Mouse (Mus musculus) megakaryocyte-erythroid progenitor cell, adult 5-6 weeks (primary cell): ENCODE results near the gene Marcksl1. TPM values are rescaled to one million over a fixed set of nuclear protein-coding genes. Genes with fewer than 3 reads are reported as not detected.
A peak's percentile ranks its signal among the peaks of the same experiment; 100 is the strongest.

Experiments
- ATAC-seq: replicated peaks from 2 replicates; pipeline ENCODE4 v1.8.0; 2016; ENCODE audit warnings: mild to moderate bottlenecking, inconsistent platforms; ENCODE audit not compliant: severe bottlenecking, poor library complexity, low FRiP score, low TSS enrichment
- total RNA-seq, 2 experiments: library from RNA; stranded (forward) in 1 of 2; stranded (reverse) in 1 of 2; fragments of 200-1000, 215-1000 nt in 1 of 2; fragments of >200 nt in 1 of 2; fragmentation: Nextera tagmentation in 1 of 2; gene quantifications; 2 replicates each; pipeline ENCODE4 v1.2.3; 2014 to 2017

The Marcksl1 gene
- total RNA-seq (2014; fragmentation: Nextera tagmentation) (29.9 and 30.4 TPM in 2 replicates), total RNA-seq (2017) (41.4 and 48.3 TPM in 2 replicates)

- peak; percentile 77 for ATAC-seq
Observed at GRCm38 (mm10) chr4:129513086-129513767, at the start of gene Marcksl1. Gene Marcksl1 (plus strand): TSS chr4:129513581.

GRCm38 (mm10) chr4:129464286-129464815 lies 49.0 kb upstream of the Marcksl1 start:
- ATAC-seq = no peak

- no peak for ATAC-seq
Observed at GRCm38 (mm10) chr4:129476047-129476446, 37.3 kb upstream of the Marcksl1 start.

GRCm38 (mm10) chr4:129479863-129480262 lies 33.5 kb upstream of the Marcksl1 start:
- ATAC-seq = no peak

DNA sequence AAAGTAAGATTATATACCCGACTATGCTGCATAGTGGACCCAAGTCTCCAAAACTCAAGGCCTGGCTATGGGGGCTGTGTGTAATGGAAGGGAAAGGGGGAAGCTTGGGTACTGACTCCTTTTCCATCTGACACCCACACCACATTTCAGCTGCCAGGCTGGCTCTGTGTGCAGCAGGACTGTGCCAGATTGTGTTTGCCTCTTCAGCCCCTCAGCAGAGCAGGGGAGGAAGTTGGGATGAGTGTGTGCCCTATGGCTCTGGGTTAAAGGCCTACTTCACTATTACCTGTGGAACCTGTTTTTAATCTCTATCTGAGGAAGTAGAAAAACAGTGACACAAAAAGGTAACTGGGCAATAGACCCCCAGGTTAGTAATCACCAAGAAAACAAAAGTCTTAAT lies 32.3 kb upstream of the Marcksl1 start:
- ATAC-seq = no peak

DNA sequence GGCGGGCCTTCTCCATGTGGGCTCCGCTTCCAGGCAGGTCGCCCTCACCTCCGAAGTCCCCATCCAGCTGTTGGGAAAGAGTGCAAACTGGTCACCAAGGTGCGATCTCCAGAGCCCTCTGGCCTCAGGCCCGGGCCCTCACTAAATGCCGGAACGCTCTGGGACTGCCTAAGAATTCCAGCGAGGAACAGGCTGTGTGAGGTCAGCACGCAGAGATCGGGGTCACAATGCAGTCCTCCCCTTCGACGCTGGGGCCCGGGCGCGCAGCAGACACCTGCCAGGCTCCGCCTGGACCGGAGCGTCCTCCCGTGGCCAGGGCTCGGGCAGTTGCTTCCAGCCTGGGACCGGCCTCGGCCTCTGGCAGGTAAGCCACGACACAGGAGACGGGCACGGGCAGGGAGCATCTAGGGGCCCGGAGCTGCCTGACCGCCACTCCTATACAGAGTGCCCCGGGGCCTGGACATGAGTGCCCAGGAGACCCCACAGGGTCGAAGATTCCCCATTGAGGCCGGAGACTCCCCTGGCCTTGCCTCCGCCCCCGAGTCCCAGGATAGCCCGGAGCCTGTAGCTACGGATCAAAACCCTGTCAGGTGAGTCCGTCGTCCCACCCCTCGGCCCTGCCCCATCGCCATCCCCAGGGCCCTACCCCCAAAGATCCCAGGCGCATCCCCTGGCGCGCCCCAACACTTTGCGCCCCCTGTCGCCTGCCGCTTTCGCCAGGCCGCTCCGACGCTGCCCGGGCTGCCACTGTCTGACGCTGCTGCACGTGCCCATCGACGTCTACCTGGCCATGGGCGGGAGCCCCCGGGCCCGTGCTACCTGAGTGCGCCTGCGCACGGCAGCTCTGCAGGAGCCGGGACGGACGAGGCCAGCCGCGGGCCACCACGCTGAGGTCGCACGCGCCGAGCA lies 22.2 kb upstream of the Marcksl1 start, which contains the start of the genes Tssk3 and Fam229a:
Tssk3 (minus strand) TSS at position 51 of the 909 bp plus-strand sequence.
Fam229a (plus strand) TSS at position 219 of the 909 bp plus-strand sequence.
- ATAC-seq = no peak

- no peak; the same call in 1 of the 2 replicates for ATAC-seq
Observed at GRCm38 (mm10) chr4:129494681-129495080, 18.7 kb upstream of the Marcksl1 start.

DNA sequence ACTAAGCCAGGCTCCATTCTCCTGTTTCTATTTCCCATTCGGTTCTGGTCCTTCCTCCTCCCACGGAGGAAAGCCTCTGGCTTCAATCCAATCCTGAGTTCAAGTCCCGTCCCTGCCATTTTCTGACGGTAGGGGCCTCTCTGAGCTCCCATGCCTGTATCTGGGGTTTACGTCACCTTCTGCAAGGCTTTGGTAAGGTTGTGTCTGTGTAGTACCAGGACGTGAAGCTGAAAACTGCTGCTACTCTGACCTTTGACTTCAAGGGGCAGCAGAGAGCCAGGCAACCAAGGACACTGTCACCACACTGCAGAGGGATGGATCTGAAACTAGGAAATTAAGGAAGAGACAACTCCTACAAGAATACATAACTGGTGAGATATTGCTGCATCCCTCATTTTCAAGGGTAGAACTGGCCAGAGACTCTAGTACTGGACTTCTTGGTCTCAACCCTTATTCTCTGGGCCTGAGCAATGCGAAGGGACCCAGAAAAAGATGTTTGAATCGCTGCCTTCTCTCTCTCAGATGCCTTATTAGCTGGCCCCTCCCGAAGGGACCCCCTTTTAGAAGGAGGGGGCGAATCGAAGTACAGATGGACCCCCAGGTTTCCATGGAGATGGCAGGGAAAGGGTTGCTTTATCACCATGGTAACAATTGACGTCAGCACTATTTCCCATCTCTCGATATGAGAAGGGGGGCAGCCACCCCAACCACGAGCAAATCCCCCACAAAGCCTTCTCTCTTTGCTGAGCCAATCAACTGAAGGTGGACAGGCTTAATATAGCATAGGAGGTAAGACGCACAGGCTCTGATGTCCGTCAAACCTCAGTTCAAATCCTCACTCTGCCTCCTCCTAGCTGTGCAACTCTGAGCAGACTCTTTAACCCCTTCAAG lies 17.5 kb upstream of the Marcksl1 start:
- peak; percentile 50 for ATAC-seq

- ATAC-seq = no peak
Observed at GRCm38 (mm10) chr4:129496631-129497030, 16.8 kb upstream of the Marcksl1 start.

DNA sequence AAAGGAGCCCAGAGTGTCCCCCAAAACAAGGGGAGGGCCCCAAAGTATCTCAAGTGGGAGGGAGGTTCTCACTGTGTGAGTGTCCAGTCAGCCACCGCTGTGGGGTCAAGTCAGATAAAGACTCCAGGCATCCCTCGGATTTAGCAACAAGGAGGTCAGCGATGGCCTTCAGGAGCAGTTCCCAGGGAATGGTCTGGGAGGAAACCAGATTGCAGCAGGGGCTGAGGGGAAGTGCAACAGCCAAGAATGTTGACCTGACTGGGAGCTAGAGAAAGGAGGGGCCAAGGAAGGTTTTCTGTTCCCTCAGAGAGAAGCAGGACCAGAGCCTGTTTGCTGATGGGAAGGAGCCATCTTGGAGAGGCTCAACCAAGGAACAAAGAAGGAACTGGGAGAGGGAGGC lies 14.4 kb upstream of the Marcksl1 start:
- no peak for ATAC-seq

DNA sequence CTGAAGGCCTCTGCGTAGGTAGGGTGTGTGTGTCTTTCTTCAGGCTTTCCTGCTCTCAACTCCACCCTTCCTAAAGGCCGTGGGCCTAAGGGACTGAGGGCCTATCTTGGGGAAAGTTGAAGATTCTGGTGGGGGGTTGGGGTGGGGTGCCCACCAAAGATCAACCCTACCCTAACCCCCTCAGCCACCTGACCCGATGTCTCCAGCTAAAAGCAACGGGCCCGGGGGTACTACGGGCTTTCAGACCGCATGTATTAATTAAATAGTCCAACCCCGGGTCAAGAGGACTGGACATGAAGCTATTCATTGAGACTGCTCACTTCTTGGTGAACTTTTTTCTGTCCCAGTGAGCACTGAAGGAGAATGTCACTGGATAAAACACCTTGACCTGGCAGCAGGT lies 13.4 kb upstream of the Marcksl1 start:
- ATAC-seq = no peak

DNA sequence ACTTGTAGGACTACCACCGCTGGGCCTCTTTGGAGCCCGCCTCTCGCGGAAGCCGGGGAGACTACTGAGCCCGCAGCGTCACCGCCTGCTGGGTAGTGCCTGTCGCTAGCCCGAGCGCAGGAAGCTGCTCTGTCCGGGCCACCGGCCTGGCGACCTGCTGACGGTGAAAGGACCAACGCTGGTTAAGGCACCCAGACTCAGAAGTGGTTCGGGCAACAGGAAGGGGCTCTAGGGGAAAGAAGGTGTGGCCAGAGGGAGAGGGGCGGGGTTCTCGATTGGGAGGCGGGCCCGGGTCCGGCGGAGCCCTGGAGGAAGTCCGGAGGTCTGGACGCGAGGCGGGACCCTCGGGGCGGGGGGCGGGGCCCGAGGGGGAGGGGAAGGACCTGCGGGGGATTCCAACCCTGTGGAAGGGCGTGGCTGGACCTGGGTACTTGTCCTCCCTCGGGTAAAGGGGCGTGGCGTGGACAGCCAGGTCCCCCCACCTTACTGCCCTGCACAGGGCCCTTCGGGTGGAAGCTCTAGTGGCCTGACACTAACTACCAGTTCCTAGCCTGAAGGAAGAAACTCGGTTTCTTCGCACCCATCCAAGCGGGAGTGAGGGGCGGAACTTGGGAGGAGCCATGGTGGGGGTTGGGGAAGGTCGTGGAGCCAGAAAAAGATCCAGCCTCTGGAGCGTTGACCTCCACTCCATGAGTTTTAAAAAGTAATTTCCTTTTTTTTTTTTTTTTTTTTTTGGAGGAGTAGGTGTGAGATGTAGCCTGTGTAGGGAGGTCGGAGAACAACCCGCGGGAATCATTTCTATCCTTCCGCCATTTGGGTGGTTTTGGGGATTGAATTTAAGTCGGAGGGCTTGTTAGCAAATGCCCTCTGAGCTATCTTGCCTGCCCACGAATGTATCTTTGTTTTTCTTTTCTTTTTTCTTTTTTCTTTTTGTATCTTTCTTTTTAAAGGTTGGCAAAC lies 12.5 kb upstream of the Marcksl1 start:
- ATAC-seq = peak; percentile 62

GRCm38 (mm10) chr4:129502327-129502888 lies 11.0 kb upstream of the Marcksl1 start:
- ATAC-seq = no peak

GRCm38 (mm10) chr4:129502901-129503444 lies 10.4 kb upstream of the Marcksl1 start:
- no peak for ATAC-seq

GRCm38 (mm10) chr4:129505511-129505910 lies 7.9 kb upstream of the Marcksl1 start:
- ATAC-seq = no peak

DNA sequence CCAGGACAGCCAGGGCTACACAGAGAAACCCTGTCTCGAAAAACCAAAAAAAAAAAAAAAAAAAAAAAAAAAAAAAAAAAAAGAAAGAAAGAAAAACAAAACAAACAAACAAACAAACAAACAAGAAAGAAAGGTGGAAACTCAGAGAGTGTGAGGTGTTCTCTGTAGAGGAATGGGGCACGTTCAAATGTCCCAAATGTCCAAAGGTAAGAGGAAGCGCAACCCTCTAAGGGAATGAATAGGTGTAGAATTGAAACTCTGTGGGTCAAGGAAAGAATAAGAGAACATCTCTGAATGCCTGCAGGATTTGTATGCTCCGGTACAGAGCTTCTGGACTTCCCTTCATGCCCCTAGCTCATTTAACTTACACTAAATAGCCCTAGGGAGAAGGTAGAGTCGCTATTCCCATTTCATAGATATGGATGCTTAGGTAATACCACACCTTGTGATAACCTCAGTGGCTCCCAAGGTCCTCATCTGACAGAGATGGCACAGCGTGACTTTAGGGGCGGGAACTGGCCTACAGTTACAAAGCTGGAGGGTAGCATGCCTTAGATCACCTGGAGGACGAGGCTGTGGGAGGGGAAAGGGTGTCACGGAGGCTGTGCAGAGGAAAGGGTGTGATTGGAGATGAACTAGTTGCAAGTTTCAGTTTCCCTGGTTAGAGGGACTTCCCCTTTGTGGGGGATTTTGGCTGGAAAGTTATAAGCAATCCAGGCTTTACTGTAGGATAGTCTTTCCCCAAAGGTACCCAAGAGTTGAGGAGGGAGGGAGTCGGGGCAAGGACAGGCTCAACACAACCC lies 5.7 kb upstream of the Marcksl1 start:
- peak; percentile 8; the same call in 1 of the 2 replicates for ATAC-seq

DNA sequence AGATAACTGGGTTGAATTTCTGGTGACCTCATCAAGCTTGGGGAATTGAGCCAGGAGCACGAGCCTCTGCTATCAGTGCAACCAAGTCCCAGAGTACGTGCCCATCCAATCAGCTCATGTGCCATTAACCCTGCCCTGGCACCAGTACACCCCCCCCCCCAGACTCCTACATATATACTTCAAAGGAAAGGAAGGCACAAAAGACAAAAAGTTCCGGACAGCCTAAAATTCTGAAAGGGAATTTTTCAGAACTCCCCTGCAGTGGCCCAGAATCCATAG lies 5.2 kb upstream of the Marcksl1 start:
- peak; percentile 42 for ATAC-seq
